Mouse (Mus musculus): ENCODE data around the gene Fancc. TPM values are rescaled to one million over a fixed set of nuclear protein-coding genes. Genes with fewer than 3 reads are reported as not detected.
"Not testable (repeated sequence)": the region's sequence is repeated elsewhere in the genome, so short reads cannot be mapped to it uniquely, and the experiment has no call there.

The Fancc gene
- polyA plus RNA-seq, 1 experiment from 2014 or later = 17.1 TPM

DNA sequence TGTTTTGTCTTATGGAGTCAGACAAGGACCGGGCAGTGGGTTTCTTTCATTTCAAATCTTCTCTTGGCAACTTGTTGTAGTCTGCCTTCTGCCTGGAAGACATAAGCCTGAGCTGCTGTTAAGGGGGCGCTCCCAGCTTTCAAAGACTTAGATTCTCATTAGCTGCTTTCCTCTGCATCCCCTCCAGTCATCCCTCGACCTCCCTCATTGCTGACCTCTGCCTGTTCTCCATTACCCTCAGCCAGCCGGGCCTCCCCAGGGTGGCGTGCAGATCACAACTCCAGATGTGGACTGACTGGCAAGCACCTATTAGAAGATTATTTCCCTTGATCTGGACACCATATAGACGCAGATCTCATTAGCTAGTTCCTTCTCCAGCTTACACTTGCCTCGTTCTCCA, 45.9 kb downstream of the Fancc start:
- no peak for DNase-seq (ENCODE audit: low spot score)
- no peak overlapping the region for H3K4me2 ChIP-seq (ENCODE audit: low read depth, low read length)
- H3K27ac ChIP-seq (replicated peaks; ENCODE audit: low read depth, low read length) = no peak overlapping the region
- no peaks in the 10 kb centered on the region for H3K36me3 ChIP-seq (ENCODE audit: control insufficient read depth, insufficient read depth, low read length)
- H3K4me1 ChIP-seq (ENCODE audit: control insufficient read depth, insufficient read depth, low read length) = 0 out of 2 replicates have a peak, but pooled peaks cover 5% of the 10 kb centered on the region
- H3K27me3 ChIP-seq (replicated peaks; ENCODE audit: control insufficient read depth, insufficient read depth, low read length) = no peaks in the 10 kb centered on the region
- no peak for ATAC-seq (ENCODE audit: low read depth)
- no peaks in the 10 kb centered on the region for H3K9me3 ChIP-seq (ENCODE audit: control insufficient read depth, low read length)
- WGBS = 16% methylated on average over 7 of the region's 7 CpGs
- no peak overlapping the region for H3K9ac ChIP-seq (ENCODE audit: low read depth, low read length)
- no peak overlapping the region for H3K4me3 ChIP-seq (ENCODE audit: low read depth, low read length)

DNA sequence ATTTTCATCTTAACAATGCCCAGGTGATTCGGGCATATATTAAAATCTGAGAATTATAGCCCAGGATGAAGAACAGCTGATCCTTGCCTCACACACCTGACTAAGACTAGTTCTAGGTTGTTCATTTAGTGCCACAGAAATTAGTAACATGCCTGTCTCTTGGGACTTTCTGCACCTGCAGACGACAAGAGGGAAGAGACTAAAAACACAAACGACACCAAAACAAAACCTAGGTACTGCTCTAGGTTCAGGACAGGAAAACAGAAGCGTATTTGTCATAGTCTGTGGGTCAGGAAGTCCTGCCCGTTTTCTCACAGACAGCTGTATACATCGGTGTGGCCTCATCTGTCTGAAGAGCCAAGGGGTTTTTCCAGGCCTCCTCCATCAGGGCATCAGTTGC, 51.7 kb downstream of the Fancc start:
- Histone ChIP-seq H3K36me3 (ENCODE audit: control insufficient read depth, insufficient read depth, low read length) (no peaks in the 10 kb centered on the region), H3K27ac (replicated peaks; ENCODE audit: low read depth, low read length) (no peak overlapping the region), H3K4me2 (ENCODE audit: low read depth, low read length) (no peak overlapping the region), H3K4me3 (ENCODE audit: low read depth, low read length) (no peak overlapping the region), H3K27me3 (replicated peaks; ENCODE audit: control insufficient read depth, insufficient read depth, low read length) (no peaks in the 10 kb centered on the region), H3K9ac (ENCODE audit: low read depth, low read length) (no peak overlapping the region), H3K4me1 (ENCODE audit: control insufficient read depth, insufficient read depth, low read length) (no peaks in the 10 kb centered on the region), H3K9me3 (ENCODE audit: control insufficient read depth, low read length) (no peaks in the 10 kb centered on the region)
- 69% methylated on average over 6 of the region's 6 CpGs for WGBS
- ATAC-seq (ENCODE audit: low read depth) (no peak), DNase-seq (ENCODE audit: low spot score) (no peak)

DNA sequence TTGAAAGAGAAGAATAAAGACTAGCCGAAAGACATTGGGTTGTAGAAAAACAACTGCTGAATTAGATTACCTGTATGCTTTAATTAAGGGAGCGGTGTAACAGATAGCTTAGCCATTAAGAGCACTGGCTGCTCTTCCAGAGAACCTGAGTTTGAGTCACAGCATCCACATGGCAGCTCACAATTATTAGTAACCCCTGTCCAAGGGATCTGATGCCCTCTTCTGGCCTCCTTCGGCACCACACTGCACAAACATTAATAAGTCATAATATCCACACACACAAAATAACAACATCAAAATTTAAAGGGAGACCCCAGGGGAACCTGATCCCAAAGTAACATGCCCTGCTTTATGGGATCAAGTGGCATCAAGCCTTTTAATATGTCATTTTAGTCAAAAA, 64.3 kb downstream of the Fancc start:
- Histone ChIP-seq H3K4me1 (ENCODE audit: control insufficient read depth, insufficient read depth, low read length) (peaks cover 6% of the 10 kb centered on the region; the same call in 1 of the 2 replicates), H3K9ac (ENCODE audit: low read depth, low read length) (no peak overlapping the region), H3K4me2 (ENCODE audit: low read depth, low read length) (no peak overlapping the region), H3K36me3 (ENCODE audit: control insufficient read depth, insufficient read depth, low read length) (no peaks in the 10 kb centered on the region), H3K27ac (replicated peaks; ENCODE audit: low read depth, low read length) (no peak overlapping the region), H3K4me3 (ENCODE audit: low read depth, low read length) (no peak overlapping the region), H3K27me3 (replicated peaks; ENCODE audit: control insufficient read depth, insufficient read depth, low read length) (no peaks in the 10 kb centered on the region), H3K9me3 (ENCODE audit: control insufficient read depth, low read length) (no peaks in the 10 kb centered on the region; the same call in 1 of the 2 replicates)
- ATAC-seq (ENCODE audit: low read depth) = no peak
- 91% methylated on average over 3 of the region's 3 CpGs for WGBS
- no peak for DNase-seq (ENCODE audit: low spot score)

DNA sequence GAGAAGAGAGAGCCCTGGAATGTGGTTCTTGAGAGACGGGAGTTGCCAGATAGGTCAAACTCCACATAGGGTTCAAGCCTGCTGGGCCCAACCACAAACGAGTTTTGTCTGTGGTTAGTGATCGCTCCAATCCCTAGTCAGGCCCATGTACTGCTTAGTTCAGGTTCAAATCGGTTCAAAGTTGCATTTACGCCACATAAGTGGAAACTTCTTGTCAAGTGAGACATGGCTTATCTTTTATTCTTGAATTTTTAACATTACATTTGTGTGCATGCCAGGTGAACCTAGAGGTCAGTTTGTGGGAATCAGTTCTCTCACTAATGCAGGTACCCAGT, 65.3 kb downstream of the Fancc start:
- Histone ChIP-seq H3K9ac (ENCODE audit: low read depth, low read length) (peak overlapping the region; percentile 68), H3K9me3 (ENCODE audit: control insufficient read depth, low read length) (no peaks in the 10 kb centered on the region; the same call in 1 of the 2 replicates), H3K4me3 (ENCODE audit: low read depth, low read length) (peak overlapping the region; percentile 46), H3K36me3 (ENCODE audit: control insufficient read depth, insufficient read depth, low read length) (no peaks in the 10 kb centered on the region), H3K27ac (replicated peaks; ENCODE audit: low read depth, low read length) (peak overlapping the region; percentile 91), H3K4me2 (ENCODE audit: low read depth, low read length) (peak overlapping the region; percentile 62), H3K4me1 (ENCODE audit: control insufficient read depth, insufficient read depth, low read length) (peaks cover 6% of the 10 kb centered on the region; the same call in 1 of the 2 replicates), H3K27me3 (replicated peaks; ENCODE audit: control insufficient read depth, insufficient read depth, low read length) (no peaks in the 10 kb centered on the region)
- ATAC-seq (ENCODE audit: low read depth) (no peak; the same call in 1 of the 2 replicates), DNase-seq (ENCODE audit: low spot score) (no peak)
- 10% methylated on average over 5 of the region's 5 CpGs for WGBS

DNA sequence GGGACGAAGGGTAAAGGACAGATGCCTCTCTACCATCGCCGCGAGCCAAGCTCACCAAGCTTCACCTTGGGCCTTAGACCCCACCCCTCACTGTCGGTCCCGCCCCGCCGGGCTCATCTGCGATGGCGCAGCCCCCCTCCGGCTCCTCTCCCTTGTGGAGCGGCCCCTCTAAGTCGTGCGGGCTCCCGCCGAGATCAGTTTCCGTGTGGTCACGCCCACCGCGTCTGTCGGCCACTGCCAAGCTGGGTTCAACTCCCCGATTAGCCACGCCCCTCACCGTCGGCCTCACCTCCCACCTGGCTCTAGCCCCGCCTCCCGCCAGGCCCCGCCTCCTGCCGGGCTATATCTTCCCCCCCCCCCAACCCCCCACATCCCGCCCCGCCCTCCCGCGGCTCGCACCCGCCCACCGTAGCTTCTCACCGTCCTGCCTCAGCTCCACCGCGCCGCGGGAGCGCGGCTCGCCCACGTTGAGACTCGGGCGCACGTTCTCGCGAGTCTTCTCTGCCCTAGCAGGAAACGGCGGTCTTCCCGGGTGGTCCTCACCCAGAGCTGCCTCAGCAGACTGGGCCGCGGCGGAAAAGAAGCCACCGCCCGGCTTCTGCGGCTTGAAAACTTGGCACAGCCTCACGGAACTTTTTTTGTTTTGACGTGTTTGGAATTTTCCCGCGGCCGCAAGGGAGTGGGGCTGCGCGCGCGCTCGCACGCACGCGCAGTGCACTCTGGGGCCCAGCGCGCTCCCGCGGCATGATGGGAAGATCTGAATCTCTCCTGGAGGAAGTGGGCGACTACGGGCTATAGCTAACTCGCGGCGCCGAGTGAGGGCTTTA, 65.8 kb downstream of the Fancc start:
- DNase-seq (ENCODE audit: low spot score) (peak; percentile 99), ATAC-seq (ENCODE audit: low read depth) (peak; percentile 96)
- H3K4me2 ChIP-seq (ENCODE audit: low read depth, low read length) = peak overlapping the region; percentile 62
- H3K4me3 ChIP-seq (ENCODE audit: low read depth, low read length) = peak overlapping the region; percentile 46
- no peaks in the 10 kb centered on the region for H3K36me3 ChIP-seq (ENCODE audit: control insufficient read depth, insufficient read depth, low read length)
- peaks cover 6% of the 10 kb centered on the region; the same call in 1 of the 2 replicates for H3K4me1 ChIP-seq (ENCODE audit: control insufficient read depth, insufficient read depth, low read length)
- no peaks in the 10 kb centered on the region; the same call in 1 of the 2 replicates for H3K9me3 ChIP-seq (ENCODE audit: control insufficient read depth, low read length)
- H3K27ac ChIP-seq (replicated peaks; ENCODE audit: low read depth, low read length) = peak overlapping the region; percentile 91
- H3K27me3 ChIP-seq (replicated peaks; ENCODE audit: control insufficient read depth, insufficient read depth, low read length) = no peaks in the 10 kb centered on the region
- under 1% methylated on average over 72 of the region's 82 CpGs for WGBS
- H3K9ac ChIP-seq (ENCODE audit: low read depth, low read length) = peak overlapping the region; percentile 68

DNA sequence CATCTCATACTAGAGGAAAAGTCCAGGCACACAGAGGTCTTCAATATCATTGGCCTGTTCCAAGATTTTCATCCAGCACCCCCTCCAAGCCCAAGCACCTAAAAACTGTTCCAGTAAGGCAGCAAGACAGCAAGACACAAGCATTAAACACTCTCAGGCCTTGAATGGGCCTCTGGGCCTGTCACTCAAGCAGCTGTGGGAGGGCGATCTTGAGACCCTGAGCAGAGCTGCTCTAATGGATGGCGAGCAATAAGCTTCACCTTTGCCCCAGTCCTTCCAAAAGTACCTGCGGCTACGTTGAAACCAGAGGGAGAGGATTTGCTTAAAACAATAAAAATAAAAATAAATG, 66.4 kb downstream of the Fancc start:
- DNase-seq (ENCODE audit: low spot score) (peak; percentile 78), ATAC-seq (ENCODE audit: low read depth) (peak; percentile 67)
- peak overlapping the region; percentile 91 for H3K27ac ChIP-seq (replicated peaks; ENCODE audit: low read depth, low read length)
- H3K27me3 ChIP-seq (replicated peaks; ENCODE audit: control insufficient read depth, insufficient read depth, low read length) = no peaks in the 10 kb centered on the region
- peak overlapping the region; percentile 68 for H3K9ac ChIP-seq (ENCODE audit: low read depth, low read length)
- H3K4me2 ChIP-seq (ENCODE audit: low read depth, low read length) = peak overlapping the region; percentile 62
- H3K4me3 ChIP-seq (ENCODE audit: low read depth, low read length) = peak overlapping the region; percentile 46
- H3K9me3 ChIP-seq (ENCODE audit: control insufficient read depth, low read length) = no peaks in the 10 kb centered on the region; the same call in 1 of the 2 replicates
- WGBS = 2% methylated on average over 4 of the region's 4 CpGs
- H3K4me1 ChIP-seq (ENCODE audit: control insufficient read depth, insufficient read depth, low read length) = peaks cover 6% of the 10 kb centered on the region; the same call in 1 of the 2 replicates
- no peaks in the 10 kb centered on the region for H3K36me3 ChIP-seq (ENCODE audit: control insufficient read depth, insufficient read depth, low read length)

DNA sequence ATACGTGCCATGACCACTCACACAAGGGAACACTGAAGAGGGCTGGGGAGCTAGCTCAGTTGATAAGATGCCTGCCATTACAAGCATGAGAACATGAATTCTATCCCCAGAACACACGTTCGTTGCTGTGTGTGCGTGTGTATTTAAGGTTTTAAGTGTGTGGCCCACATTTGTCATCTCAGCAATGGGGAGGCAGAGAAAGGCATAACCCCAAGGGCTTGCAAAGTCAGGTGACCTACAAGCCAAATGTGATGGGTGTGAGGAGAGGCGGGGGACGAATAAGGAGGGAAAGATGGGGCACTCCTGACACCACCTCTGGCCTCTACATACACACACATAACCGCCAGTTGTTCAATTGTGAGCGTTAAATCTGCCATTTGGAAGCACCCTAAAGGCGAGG, 66.9 kb downstream of the Fancc start:
- Histone ChIP-seq H3K36me3 (ENCODE audit: control insufficient read depth, insufficient read depth, low read length) (no peaks in the 10 kb centered on the region), H3K9me3 (ENCODE audit: control insufficient read depth, low read length) (no peaks in the 10 kb centered on the region; the same call in 1 of the 2 replicates), H3K4me3 (ENCODE audit: low read depth, low read length) (peak overlapping the region; percentile 46), H3K27me3 (replicated peaks; ENCODE audit: control insufficient read depth, insufficient read depth, low read length) (no peaks in the 10 kb centered on the region), H3K4me1 (ENCODE audit: control insufficient read depth, insufficient read depth, low read length) (peaks cover 6% of the 10 kb centered on the region; the same call in 1 of the 2 replicates), H3K9ac (ENCODE audit: low read depth, low read length) (peak overlapping the region; percentile 68; the same call in 1 of the 2 replicates), H3K4me2 (ENCODE audit: low read depth, low read length) (peak overlapping the region; percentile 62), H3K27ac (replicated peaks; ENCODE audit: low read depth, low read length) (peak overlapping the region; percentile 91)
- ATAC-seq (ENCODE audit: low read depth) = no peak
- WGBS = 77% methylated on average over 9 of the region's 9 CpGs
- DNase-seq (ENCODE audit: low spot score) = no peak

DNA sequence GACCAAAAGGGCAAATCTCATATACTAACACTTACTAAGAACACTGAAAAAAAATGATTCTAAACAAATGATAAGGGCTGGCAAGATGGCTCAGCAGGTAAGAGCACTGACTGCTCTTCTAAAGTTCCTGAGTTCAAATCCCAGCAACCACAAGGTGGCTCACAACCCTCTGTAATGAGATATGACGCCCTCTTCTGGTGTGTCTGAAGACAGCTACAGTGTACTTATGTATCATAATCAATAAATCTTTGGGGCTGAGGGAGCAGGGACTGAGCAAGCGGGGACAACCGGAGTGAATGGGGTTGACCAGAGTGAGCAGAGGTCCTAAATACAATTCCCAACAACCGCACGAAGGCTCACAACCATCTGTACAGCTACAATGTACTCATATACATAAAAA, 68.9 kb downstream of the Fancc start:
- ATAC-seq (ENCODE audit: low read depth) = not testable (repeated sequence)

DNA sequence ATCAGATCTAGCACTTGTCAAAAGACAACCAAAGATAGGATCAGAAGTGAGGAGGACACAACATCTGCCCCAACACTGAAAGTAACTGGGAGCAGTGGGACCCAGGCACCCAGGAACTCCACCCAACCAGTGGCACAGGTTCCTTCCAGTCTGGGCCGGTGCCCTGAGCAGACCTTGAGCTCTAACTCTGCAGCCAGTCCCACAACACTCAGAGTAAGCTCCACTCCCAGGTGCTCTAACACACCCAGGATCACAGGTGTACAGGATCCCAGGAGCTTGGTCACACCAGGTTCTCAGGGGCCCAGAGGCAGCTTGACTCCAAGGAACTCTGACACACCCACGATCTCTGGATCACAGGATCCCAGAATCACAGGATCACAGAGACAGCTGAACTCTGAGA, 74.0 kb downstream of the Fancc start:
- Histone ChIP-seq H3K9ac (ENCODE audit: low read depth, low read length) (no peak overlapping the region), H3K36me3 (ENCODE audit: control insufficient read depth, insufficient read depth, low read length) (no peaks in the 10 kb centered on the region), H3K27ac (replicated peaks; ENCODE audit: low read depth, low read length) (no peak overlapping the region), H3K4me3 (ENCODE audit: low read depth, low read length) (no peak overlapping the region), H3K27me3 (replicated peaks; ENCODE audit: control insufficient read depth, insufficient read depth, low read length) (no peaks in the 10 kb centered on the region), H3K4me2 (ENCODE audit: low read depth, low read length) (no peak overlapping the region), H3K4me1 (ENCODE audit: control insufficient read depth, insufficient read depth, low read length) (no peaks in the 10 kb centered on the region), H3K9me3 (ENCODE audit: control insufficient read depth, low read length) (no peaks in the 10 kb centered on the region)
- WGBS = 91% methylated on average over 2 of the region's 2 CpGs
- DNase-seq (ENCODE audit: low spot score) (no peak), ATAC-seq (ENCODE audit: low read depth) (no peak)

More for the DNA sequence above, 68.9 kb downstream of the Fancc start:
- not testable (repeated sequence) for H3K36me3 ChIP-seq (ENCODE audit: control insufficient read depth, insufficient read depth, low read length); H3K4me3 ChIP-seq (ENCODE audit: low read depth, low read length); H3K9me3 ChIP-seq (ENCODE audit: control insufficient read depth, low read length); DNase-seq (ENCODE audit: low spot score); H3K4me1 ChIP-seq (ENCODE audit: control insufficient read depth, insufficient read depth, low read length); H3K9ac ChIP-seq (ENCODE audit: low read depth, low read length); H3K4me2 ChIP-seq (ENCODE audit: low read depth, low read length); H3K27me3 ChIP-seq (replicated peaks; ENCODE audit: control insufficient read depth, insufficient read depth, low read length); H3K27ac ChIP-seq (replicated peaks; ENCODE audit: low read depth, low read length)
- WGBS = 91% methylated on average over 5 of the region's 5 CpGs

Data from embryonic facial prominence, embryonic 14.5 days (tissue).